Mouse (Mus musculus) liver, adult 2 months (tissue): ENCODE results near the gene Ccdc27.

Experiments
- CTCF ChIP-seq: fragments of 200-500 bp; IDR thresholded peaks from 2 replicates; pipeline ENCODE4 v1.5.1; 2011; ENCODE audit warnings: low read depth, low read length, control low read depth
- POLR2A ChIP-seq: fragments of 200-500 bp; IDR thresholded peaks from 2 replicates; pipeline ENCODE4 v1.6.1; 2011; ENCODE audit warnings: low read length, control low read depth; ENCODE audit not compliant: insufficient read depth; ENCODE audit errors: extremely low read depth

DNA sequence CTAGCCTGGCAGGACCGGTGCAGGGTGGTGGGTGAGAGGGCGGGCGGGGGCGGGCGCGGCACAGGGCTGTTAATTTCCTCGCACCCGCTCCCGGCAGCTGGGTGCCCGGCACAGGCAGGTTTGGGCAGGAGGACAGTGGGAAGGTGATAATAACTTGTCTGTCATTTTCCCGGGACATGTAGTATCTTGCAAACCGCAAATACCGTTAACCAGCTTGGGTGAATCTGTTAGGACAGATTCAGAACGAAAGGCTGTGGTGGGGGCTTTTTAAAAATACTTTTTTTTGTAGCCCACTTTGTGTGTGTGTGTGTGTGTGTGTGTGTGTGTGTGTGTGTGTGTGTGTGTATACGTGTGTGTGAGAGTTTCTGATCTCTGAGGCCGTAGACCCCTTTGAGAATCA lies 29.5 kb upstream of the Ccdc27 start:
- TF ChIP-seq POLR2A = no peak
- TF ChIP-seq CTCF = no peak
